Mouse (Mus musculus): ENCODE data around the gene Sh2b1. TPM values are rescaled to one million over a fixed set of nuclear protein-coding genes. Genes with fewer than 3 reads are reported as not detected.

The Sh2b1 gene
- polyA plus RNA-seq, 1 experiment = 146 TPM

GRCm38 (mm10) chr7:126466116-126466515, 9.1 kb downstream of the Sh2b1 start:
- peaks cover 22% of the 10 kb centered on the region for H3K36me3 ChIP-seq (ENCODE audit: control insufficient read depth, insufficient read depth, low read length)
- TF ChIP-seq POLR2A (IDR thresholded peaks at IDR 0.05; ENCODE audit: control insufficient read depth, extremely low read depth, insufficient read depth, low read length, poor library complexity) (no peak), CTCF (IDR thresholded peaks at IDR 0.05; ENCODE audit: borderline replicate concordance, control insufficient read depth, extremely low read depth, insufficient read depth, low read length, poor library complexity) (no peak)
- no peak for DNase-seq
- WGBS = 89% methylated on average over 9 of the region's 9 CpGs
- H3K27ac ChIP-seq (ENCODE audit: control insufficient read depth, insufficient read depth, low read length) = no peak overlapping the region
- H3K27me3 ChIP-seq (ENCODE audit: control insufficient read depth, insufficient read depth, low read length) = no peaks in the 10 kb centered on the region
- H3K4me1 ChIP-seq (replicated peaks; ENCODE audit: control insufficient read depth, insufficient read depth, low read length) = peaks cover 30% of the 10 kb centered on the region
- no peak overlapping the region for H3K4me3 ChIP-seq (ENCODE audit: control insufficient read depth, insufficient read depth, low read length)

- no peak overlapping the region for H3K4me3 ChIP-seq (ENCODE audit: control insufficient read depth, insufficient read depth, low read length)
- H3K27me3 ChIP-seq (ENCODE audit: control insufficient read depth, insufficient read depth, low read length) = no peaks in the 10 kb centered on the region
- TF ChIP-seq CTCF (IDR thresholded peaks at IDR 0.05; ENCODE audit: borderline replicate concordance, control insufficient read depth, extremely low read depth, insufficient read depth, low read length, poor library complexity) (no peak), POLR2A (IDR thresholded peaks at IDR 0.05; ENCODE audit: control insufficient read depth, extremely low read depth, insufficient read depth, low read length, poor library complexity) (no peak)
- peaks cover 19% of the 10 kb centered on the region for H3K36me3 ChIP-seq (ENCODE audit: control insufficient read depth, insufficient read depth, low read length)
- WGBS = 79% methylated on average over 7 of the region's 7 CpGs
- H3K4me1 ChIP-seq (replicated peaks; ENCODE audit: control insufficient read depth, insufficient read depth, low read length) = peaks cover 33% of the 10 kb centered on the region
- DNase-seq = no peak
- H3K27ac ChIP-seq (ENCODE audit: control insufficient read depth, insufficient read depth, low read length) = no peak overlapping the region
Observed at GRCm38 (mm10) chr7:126465246-126466030, 9.8 kb downstream of the Sh2b1 start.

DNA sequence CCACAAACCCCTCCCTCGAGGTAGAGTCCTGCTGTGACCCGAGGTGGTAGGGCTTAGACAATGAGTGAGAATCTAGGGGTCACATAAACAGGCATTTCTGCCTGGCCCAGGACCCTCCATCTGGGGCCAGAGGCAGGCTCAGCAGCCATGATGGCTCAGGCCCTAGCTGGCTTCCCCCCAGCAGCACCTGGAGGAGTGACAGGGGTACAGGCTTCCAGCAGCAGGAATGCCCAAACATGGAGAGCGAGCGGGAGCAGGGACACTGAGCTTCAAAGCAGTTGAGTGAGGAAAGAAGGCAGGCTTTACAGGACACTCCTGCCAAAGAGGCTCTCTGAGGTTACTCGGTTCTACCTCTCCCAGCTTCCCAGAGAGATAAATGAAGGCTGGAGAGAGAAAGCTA, 10.4 kb downstream of the Sh2b1 start:
- Histone ChIP-seq H3K4me3 (ENCODE audit: control insufficient read depth, insufficient read depth, low read length) (no peak overlapping the region), H3K36me3 (ENCODE audit: control insufficient read depth, insufficient read depth, low read length) (peaks cover 19% of the 10 kb centered on the region), H3K27me3 (ENCODE audit: control insufficient read depth, insufficient read depth, low read length) (no peaks in the 10 kb centered on the region), H3K4me1 (replicated peaks; ENCODE audit: control insufficient read depth, insufficient read depth, low read length) (peaks cover 30% of the 10 kb centered on the region), H3K27ac (ENCODE audit: control insufficient read depth, insufficient read depth, low read length) (no peak overlapping the region)
- DNase-seq = no peak
- 66% methylated on average over 5 of the region's 5 CpGs for WGBS
- no peak for TF ChIP-seq POLR2A (IDR thresholded peaks at IDR 0.05; ENCODE audit: control insufficient read depth, extremely low read depth, insufficient read depth, low read length, poor library complexity)
- TF ChIP-seq CTCF (IDR thresholded peaks at IDR 0.05; ENCODE audit: borderline replicate concordance, control insufficient read depth, extremely low read depth, insufficient read depth, low read length, poor library complexity) = no peak

DNA sequence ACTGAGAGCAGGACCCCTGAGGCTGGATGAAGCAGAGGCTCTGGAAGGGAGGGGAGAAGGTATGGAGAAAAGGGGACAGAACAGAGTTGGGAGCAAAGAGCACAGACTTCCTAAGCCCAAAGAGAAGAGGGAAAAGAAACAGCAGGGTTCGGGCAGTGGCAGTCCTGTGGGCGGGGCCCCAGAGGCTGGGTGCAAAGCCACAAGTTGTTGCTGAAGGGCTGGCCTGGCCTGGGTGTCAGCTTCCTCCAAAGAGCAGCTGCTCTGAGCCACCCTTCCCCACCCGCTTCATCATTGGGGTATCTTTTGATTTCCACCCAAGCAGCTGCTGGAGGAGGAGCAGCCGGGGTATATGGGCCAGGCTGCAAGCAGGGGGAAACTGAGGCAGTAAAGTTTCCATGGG, 11.1 kb downstream of the Sh2b1 start:
- no peak overlapping the region for H3K4me3 ChIP-seq (ENCODE audit: control insufficient read depth, insufficient read depth, low read length)
- no peak overlapping the region for H3K27ac ChIP-seq (ENCODE audit: control insufficient read depth, insufficient read depth, low read length)
- 11% methylated on average over 4 of the region's 4 CpGs for WGBS
- DNase-seq = no peak
- H3K4me1 ChIP-seq (replicated peaks; ENCODE audit: control insufficient read depth, insufficient read depth, low read length) = peaks cover 23% of the 10 kb centered on the region
- TF ChIP-seq POLR2A (IDR thresholded peaks at IDR 0.05; ENCODE audit: control insufficient read depth, extremely low read depth, insufficient read depth, low read length, poor library complexity) (no peak), CTCF (IDR thresholded peaks at IDR 0.05; ENCODE audit: borderline replicate concordance, control insufficient read depth, extremely low read depth, insufficient read depth, low read length, poor library complexity) (no peak)
- H3K27me3 ChIP-seq (ENCODE audit: control insufficient read depth, insufficient read depth, low read length) = no peaks in the 10 kb centered on the region
- peaks cover 14% of the 10 kb centered on the region for H3K36me3 ChIP-seq (ENCODE audit: control insufficient read depth, insufficient read depth, low read length)

DNA sequence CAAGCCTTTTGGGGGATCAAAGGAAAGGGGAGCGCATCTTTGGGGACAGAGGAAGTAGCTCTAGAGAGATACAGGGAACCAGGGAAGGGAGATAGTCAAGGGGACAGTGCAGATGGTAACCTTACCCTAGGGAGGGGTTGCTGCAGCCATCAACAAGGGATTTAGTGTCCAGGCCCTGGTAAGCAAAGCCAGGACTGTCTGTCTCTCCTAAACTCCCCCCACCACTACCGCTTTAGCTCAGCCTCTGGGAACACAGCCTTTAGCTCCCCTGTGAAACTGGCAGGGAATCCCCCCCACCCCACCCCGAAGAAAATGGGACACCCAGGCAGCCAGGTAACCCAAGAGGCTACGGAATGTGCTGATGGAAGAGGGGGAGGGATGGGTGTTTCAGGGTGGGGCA, 11.7 kb downstream of the Sh2b1 start:
- WGBS = 74% methylated on average over 4 of the region's 4 CpGs
- Histone ChIP-seq H3K27ac (ENCODE audit: control insufficient read depth, insufficient read depth, low read length) (no peak overlapping the region), H3K27me3 (ENCODE audit: control insufficient read depth, insufficient read depth, low read length) (no peaks in the 10 kb centered on the region), H3K36me3 (ENCODE audit: control insufficient read depth, insufficient read depth, low read length) (peaks cover 8% of the 10 kb centered on the region), H3K4me1 (replicated peaks; ENCODE audit: control insufficient read depth, insufficient read depth, low read length) (peaks cover 23% of the 10 kb centered on the region), H3K4me3 (ENCODE audit: control insufficient read depth, insufficient read depth, low read length) (no peak overlapping the region)
- no peak for TF ChIP-seq POLR2A (IDR thresholded peaks at IDR 0.05; ENCODE audit: control insufficient read depth, extremely low read depth, insufficient read depth, low read length, poor library complexity)
- no peak for TF ChIP-seq CTCF (IDR thresholded peaks at IDR 0.05; ENCODE audit: borderline replicate concordance, control insufficient read depth, extremely low read depth, insufficient read depth, low read length, poor library complexity)
- no peak for DNase-seq

- H3K27me3 ChIP-seq (ENCODE audit: control insufficient read depth, insufficient read depth, low read length) = no peaks in the 10 kb centered on the region
- no peak within 1 kb of the TSS for H3K4me3 ChIP-seq (ENCODE audit: control insufficient read depth, insufficient read depth, low read length)
- TF ChIP-seq CTCF (IDR thresholded peaks at IDR 0.05; ENCODE audit: borderline replicate concordance, control insufficient read depth, extremely low read depth, insufficient read depth, low read length, poor library complexity) (no peak), POLR2A (IDR thresholded peaks at IDR 0.05; ENCODE audit: control insufficient read depth, extremely low read depth, insufficient read depth, low read length, poor library complexity) (no peak)
- 69% methylated on average over 5 of the region's 5 CpGs for whole genome bisulfite sequencing
- H3K36me3 ChIP-seq (ENCODE audit: control insufficient read depth, insufficient read depth, low read length) = peaks cover 4% of the 10 kb centered on the region; the same call in 1 of the 2 replicates
- H3K4me1 ChIP-seq (replicated peaks; ENCODE audit: control insufficient read depth, insufficient read depth, low read length) = peaks cover 23% of the 10 kb centered on the region
- no peak for DNase-seq
- no peak within 1 kb of the TSS for H3K27ac ChIP-seq (ENCODE audit: control insufficient read depth, insufficient read depth, low read length)
Observed at GRCm38 (mm10) chr7:126463004-126463403, 12.2 kb downstream of the Sh2b1 start, which contains the start of gene Atp2a1. Gene Atp2a1 (minus strand): TSS chr7:126463108.

All from thymus, adult 2 months (tissue).